Mouse (Mus musculus): ENCODE data around the gene Armcx4.

- TF ChIP-seq CTCF (IDR thresholded peaks at IDR 0.05; ENCODE audit: insufficient read depth, low read length) (no peak), POLR2A (IDR thresholded peaks at IDR 0.05; ENCODE audit: borderline replicate concordance, extremely low read depth, low read depth, low read length) (no peak)
These were observed 55.5 kb downstream of the Armcx4 start for GRCm38 (mm10) chrX:134741862-134742261.
